Mouse (Mus musculus) testis, postnatal 10 days (tissue): ENCODE results near the gene Stn1.
"Not testable (repeated sequence)": the region's sequence is repeated elsewhere in the genome, so short reads cannot be mapped to it uniquely, and the experiment has no call there.

Experiments
- DNase-seq: peaks from one replicate; pipeline ENCODE4 v3.0.0; 2021; ENCODE audit warnings: low spot score

Gene Stn1

GRCm38 (mm10) chr19:47537300-47537792 lies at the start of gene Stn1:
Gene Stn1 (minus strand): TSS chr19:47537507.
- no peak for DNase-seq

GRCm38 (mm10) chr19:47587009-47587408 lies 49.7 kb upstream of the Stn1 start:
- no peak for DNase-seq

- no peak for DNase-seq
Measured at GRCm38 (mm10) chr19:47585772-47586171, 48.5 kb upstream of the Stn1 start.

GRCm38 (mm10) chr19:47579788-47580631 lies 42.7 kb upstream of the Stn1 start:
- DNase-seq = peak; percentile 55

- DNase-seq = peak; percentile 86
Measured at GRCm38 (mm10) chr19:47579225-47579787, 42.0 kb upstream of the Stn1 start, which contains the start of gene Slk. Gene Slk (plus strand): TSS chr19:47579678.

- no peak for DNase-seq
Measured at GRCm38 (mm10) chr19:47578581-47579224, 41.4 kb upstream of the Stn1 start.

GRCm38 (mm10) chr19:47573718-47574117 lies 36.4 kb upstream of the Stn1 start:
- DNase-seq = no peak

GRCm38 (mm10) chr19:47571981-47572380 lies 34.7 kb upstream of the Stn1 start:
- not testable (repeated sequence) for DNase-seq

- DNase-seq = no peak
Measured at GRCm38 (mm10) chr19:47570042-47570441, 32.7 kb upstream of the Stn1 start.

GRCm38 (mm10) chr19:47565994-47566393 lies 28.7 kb upstream of the Stn1 start:
- no peak for DNase-seq

- no peak for DNase-seq
Measured at GRCm38 (mm10) chr19:47565031-47565654, 27.8 kb upstream of the Stn1 start.

GRCm38 (mm10) chr19:47563715-47564114 lies 26.4 kb upstream of the Stn1 start:
- no peak for DNase-seq

GRCm38 (mm10) chr19:47561996-47562441 lies 24.7 kb upstream of the Stn1 start:
- no peak for DNase-seq

- no peak for DNase-seq
Measured at GRCm38 (mm10) chr19:47560544-47561161, 23.3 kb upstream of the Stn1 start.

GRCm38 (mm10) chr19:47559751-47560512 lies 22.6 kb upstream of the Stn1 start:
- DNase-seq = no peak

- no peak for DNase-seq
Measured at GRCm38 (mm10) chr19:47559145-47559544, 21.8 kb upstream of the Stn1 start.

GRCm38 (mm10) chr19:47549584-47549983 lies 12.3 kb upstream of the Stn1 start:
- DNase-seq = no peak

GRCm38 (mm10) chr19:47549174-47549573 lies 11.9 kb upstream of the Stn1 start:
- DNase-seq = no peak

GRCm38 (mm10) chr19:47548432-47549076 lies 11.2 kb upstream of the Stn1 start:
- DNase-seq = no peak

GRCm38 (mm10) chr19:47545528-47545927 lies 8.2 kb upstream of the Stn1 start:
- DNase-seq = no peak
